Mouse (Mus musculus) liver, postnatal 0 days (tissue): ENCODE data around the gene Tank. TPM values are rescaled to one million over a fixed set of nuclear protein-coding genes. Genes with fewer than 3 reads are reported as not detected.

Experiments
- ATAC-seq: fragments of 200-750 bp; cut with Nextera tagmentation; 2 replicates; pipeline ENCODE4 v1.8.0; 2017; ENCODE audit warnings: mild to moderate bottlenecking, moderate library complexity
- DNase-seq: peaks from one replicate; pipeline ENCODE4 v3.0.0-alpha.2; 2016
- H3K27ac ChIP-seq: fragments of 300-500 bp; sonication (generic); 2 replicates; pipeline ENCODE4 v1.5.1; 2014; ENCODE audit warnings: antibody characterized with exemption, moderate library complexity, mild to moderate bottlenecking, low read depth
- H3K27me3 ChIP-seq: fragments of 300-500 bp; sonication (generic); 2 replicates; pipeline ENCODE4 v1.6.1; 2014; ENCODE audit warnings: low read length, control low read depth, mixed read lengths; ENCODE audit not compliant: insufficient read depth
- H3K36me3 ChIP-seq: fragments of 300-500 bp; sonication (generic); replicated peaks from 2 replicates; pipeline ENCODE4 v1.6.1; 2014; ENCODE audit warnings: mild to moderate bottlenecking, control low read depth, low read length, moderate library complexity, mixed read lengths; ENCODE audit not compliant: insufficient read depth
- H3K4me1 ChIP-seq: fragments of 300-500 bp; sonication (generic); 2 replicates; pipeline ENCODE4 v1.6.1; 2014; ENCODE audit warnings: antibody characterized with exemption, mild to moderate bottlenecking, control low read depth; ENCODE audit not compliant: insufficient read depth
- H3K4me2 ChIP-seq: fragments of 300-500 bp; sonication (generic); 2 replicates; pipeline ENCODE4 v1.6.1; 2014; ENCODE audit warnings: low read depth, mild to moderate bottlenecking, low read length, moderate library complexity, mixed read lengths
- H3K4me3 ChIP-seq: fragments of 300-500 bp; sonication (generic); 2 replicates; pipeline ENCODE4 v1.5.1; 2014; ENCODE audit warnings: low read depth, low read length
- H3K9ac ChIP-seq: fragments of 300-500 bp; sonication (generic); replicated peaks from 2 replicates; pipeline ENCODE4 v1.6.1; 2014; ENCODE audit warnings: mild to moderate bottlenecking, moderate library complexity
- H3K9me3 ChIP-seq: fragments of 300-500 bp; sonication (generic); 2 replicates; pipeline ENCODE4 v1.6.1; 2016; ENCODE audit warnings: mild to moderate bottlenecking, control low read depth, low read length, mixed read lengths
- CTCF ChIP-seq: sonication (generic); IDR thresholded peaks from 2 replicates; pipeline ENCODE4 v1.5.1; 2016; ENCODE audit warnings: antibody characterized with exemption, low read depth
- EP300 ChIP-seq: IDR thresholded peaks from 2 replicates; pipeline ENCODE4 v1.6.1; 2016; ENCODE audit warnings: antibody characterized with exemption, low read depth, mild to moderate bottlenecking
- WGBS: fragments of 180-500 bp; shearing (Covaris S2); extraction: QIAGEN DNeasy Blood & Tissue Kit; methylation state at CpG from one replicate; pipeline ENCODE4 v1.1.7; 2014; ENCODE audit not compliant: insufficient replicate concordance; 5-methylcytosine and 5-hydroxymethylcytosine counted together
- polyA plus RNA-seq: library from polyadenylated mRNA; unstranded; fragments of >200 nt; fragmentation: Nextera tagmentation; extraction: Ambion mirVana; gene quantifications from 2 replicates; pipeline ENCODE4 v1.2.1, GENCODE M21; 2015

Tank gene
- polyA plus RNA-seq, 1 experiment from 2014 or later: 13.9 TPM

DNA sequence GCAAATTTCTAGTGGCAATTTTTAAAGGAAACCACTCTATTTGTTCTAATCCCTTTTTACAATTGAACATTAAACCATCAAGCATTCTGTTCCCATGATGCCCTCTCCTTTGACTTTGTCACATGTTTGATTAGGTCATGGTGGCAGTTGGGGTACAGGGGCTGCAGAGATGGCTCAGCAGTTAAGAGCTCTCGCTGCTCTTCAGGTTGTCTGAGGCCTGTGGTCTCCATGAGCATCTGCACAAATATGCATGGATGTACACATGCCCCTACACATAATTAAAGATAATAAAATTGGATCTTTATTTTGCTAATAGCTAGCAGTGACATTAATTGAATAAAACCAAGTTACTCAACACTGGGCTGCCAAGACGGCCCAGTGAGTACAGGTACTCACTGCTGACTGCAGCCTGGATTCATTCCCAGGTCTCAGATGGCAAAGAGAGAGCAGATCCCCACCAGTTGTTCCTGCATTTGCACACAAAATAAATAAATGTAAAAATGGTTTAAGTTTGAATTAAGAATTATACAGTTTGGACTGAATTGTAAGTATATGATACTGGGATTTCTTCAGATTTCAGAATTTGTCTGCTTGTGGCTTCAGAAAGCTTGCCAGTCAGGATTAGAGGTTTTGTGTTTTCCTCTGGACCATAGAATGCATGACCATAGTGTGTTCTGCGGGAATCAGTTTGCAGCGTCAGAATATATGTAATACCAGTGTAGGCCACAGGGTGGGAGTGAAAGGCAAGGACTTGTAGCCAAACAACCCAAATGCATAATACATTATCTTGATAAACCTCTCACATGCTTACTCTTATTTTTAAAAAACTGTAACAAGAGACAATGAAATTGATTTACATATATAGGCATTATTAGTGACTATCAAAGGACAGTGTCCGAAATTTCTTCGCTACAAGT lies 64.3 kb downstream of the Tank start:
- H3K36me3 ChIP-seq: peaks cover 26% of the 10 kb centered on the region; the same call in 1 of the 2 replicates
- no peak overlapping the region for H3K4me3 ChIP-seq
- ATAC-seq (no peak), DNase-seq (peak; percentile 37)
- H3K27me3 ChIP-seq: no peaks in the 10 kb centered on the region
- H3K9ac ChIP-seq: no peak overlapping the region
- no peak overlapping the region for H3K27ac ChIP-seq
- H3K9me3 ChIP-seq: no peaks in the 10 kb centered on the region
- no peaks in the 10 kb centered on the region for H3K4me1 ChIP-seq
- TF ChIP-seq EP300: no peak
- TF ChIP-seq CTCF: peak; percentile 76
- 59% methylated on average over 6 of the region's 6 CpGs for WGBS
- no peak overlapping the region for H3K4me2 ChIP-seq

DNA sequence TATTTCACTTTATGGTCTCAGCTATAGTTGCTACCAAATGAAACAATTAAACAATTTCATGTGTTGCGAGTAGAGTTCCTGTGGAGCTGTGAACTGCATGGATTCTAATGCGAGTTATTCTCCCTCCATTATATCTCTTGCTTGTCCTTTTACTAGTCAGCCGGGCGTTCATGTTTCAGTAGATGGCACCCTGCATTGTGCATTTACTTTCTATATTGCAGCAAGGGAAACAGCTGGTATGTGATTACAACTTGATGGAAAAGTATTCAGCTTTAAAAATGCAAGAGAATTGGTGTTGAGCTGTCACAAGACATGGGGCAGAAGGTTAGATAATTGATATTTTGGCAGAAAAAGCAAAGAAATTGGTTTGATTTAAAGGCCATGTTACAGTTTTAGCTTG lies 72.8 kb downstream of the Tank start:
- TF ChIP-seq EP300 (no peak), CTCF (no peak)
- WGBS: 80% methylated on average over 4 of the region's 4 CpGs

DNA sequence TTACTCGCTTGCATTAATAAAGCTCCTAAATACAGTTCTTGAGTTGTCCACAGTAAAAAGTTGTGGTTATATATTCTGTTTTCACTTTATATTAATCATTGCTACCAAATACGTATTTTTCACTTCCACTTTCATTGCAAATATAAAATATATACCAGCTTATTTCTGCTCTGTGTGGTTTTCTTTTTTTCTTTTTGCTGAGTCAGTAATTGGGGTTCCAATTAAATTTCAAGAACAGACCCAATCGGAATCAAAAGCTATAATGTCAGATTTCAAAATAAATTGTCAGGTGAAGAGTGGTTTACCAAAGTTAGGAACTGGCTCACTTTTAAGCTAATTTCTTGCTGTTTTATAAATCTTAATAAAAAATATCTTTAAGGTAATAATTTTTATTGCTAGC lies 73.3 kb downstream of the Tank start:
- Histone ChIP-seq H3K4me3 (no peak overlapping the region), H3K9me3 (no peaks in the 10 kb centered on the region), H3K27ac (no peak overlapping the region), H3K27me3 (peaks cover 18% of the 10 kb centered on the region), H3K36me3 (peaks cover 40% of the 10 kb centered on the region), H3K9ac (no peak overlapping the region), H3K4me1 (peaks cover 17% of the 10 kb centered on the region), H3K4me2 (no peak overlapping the region)
- no peak for DNase-seq
- ATAC-seq: no peak
- 84% methylated on average over 3 of the region's 3 CpGs for WGBS
- TF ChIP-seq CTCF (no peak), EP300 (no peak)

More for the DNA sequence above, 72.8 kb downstream of the Tank start:
- Histone ChIP-seq H3K27me3 (peaks cover 14% of the 10 kb centered on the region), H3K4me2 (no peak overlapping the region), H3K9ac (no peak overlapping the region), H3K4me1 (peaks cover 13% of the 10 kb centered on the region; the same call in 1 of the 2 replicates), H3K4me3 (no peak overlapping the region), H3K36me3 (peaks cover 43% of the 10 kb centered on the region), H3K27ac (no peak overlapping the region), H3K9me3 (no peaks in the 10 kb centered on the region)
- ATAC-seq: no peak
- DNase-seq: no peak

DNA sequence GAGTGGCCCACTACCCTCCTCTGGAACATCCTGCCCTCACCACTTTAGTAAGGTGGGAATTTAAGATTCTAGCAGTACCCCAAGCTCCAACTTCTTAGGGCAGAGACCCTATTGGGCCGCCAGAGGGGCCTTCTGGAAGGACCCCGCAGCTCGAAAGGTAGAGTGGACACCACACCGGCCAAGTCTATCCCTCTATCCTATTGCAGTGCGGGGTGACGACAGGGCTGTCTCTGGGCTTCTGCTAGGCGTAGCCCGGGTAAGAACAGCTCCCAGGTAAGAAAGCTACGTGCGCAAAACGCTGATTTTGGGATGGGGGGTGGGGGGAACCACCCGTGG lies 76.6 kb downstream of the Tank start:
- Histone ChIP-seq H3K27me3 (peaks cover 23% of the 10 kb centered on the region), H3K4me2 (peak overlapping the region; percentile 90), H3K9ac (peak overlapping the region; percentile 16; the same call in 1 of the 2 replicates), H3K36me3 (peaks cover 17% of the 10 kb centered on the region), H3K9me3 (no peaks in the 10 kb centered on the region), H3K4me3 (peak overlapping the region; percentile 55), H3K27ac (no peak overlapping the region), H3K4me1 (peaks cover 17% of the 10 kb centered on the region)
- WGBS: 43% methylated on average over 12 of the region's 12 CpGs
- ATAC-seq (no peak), DNase-seq (no peak)
- TF ChIP-seq EP300 (no peak), CTCF (no peak)

DNA sequence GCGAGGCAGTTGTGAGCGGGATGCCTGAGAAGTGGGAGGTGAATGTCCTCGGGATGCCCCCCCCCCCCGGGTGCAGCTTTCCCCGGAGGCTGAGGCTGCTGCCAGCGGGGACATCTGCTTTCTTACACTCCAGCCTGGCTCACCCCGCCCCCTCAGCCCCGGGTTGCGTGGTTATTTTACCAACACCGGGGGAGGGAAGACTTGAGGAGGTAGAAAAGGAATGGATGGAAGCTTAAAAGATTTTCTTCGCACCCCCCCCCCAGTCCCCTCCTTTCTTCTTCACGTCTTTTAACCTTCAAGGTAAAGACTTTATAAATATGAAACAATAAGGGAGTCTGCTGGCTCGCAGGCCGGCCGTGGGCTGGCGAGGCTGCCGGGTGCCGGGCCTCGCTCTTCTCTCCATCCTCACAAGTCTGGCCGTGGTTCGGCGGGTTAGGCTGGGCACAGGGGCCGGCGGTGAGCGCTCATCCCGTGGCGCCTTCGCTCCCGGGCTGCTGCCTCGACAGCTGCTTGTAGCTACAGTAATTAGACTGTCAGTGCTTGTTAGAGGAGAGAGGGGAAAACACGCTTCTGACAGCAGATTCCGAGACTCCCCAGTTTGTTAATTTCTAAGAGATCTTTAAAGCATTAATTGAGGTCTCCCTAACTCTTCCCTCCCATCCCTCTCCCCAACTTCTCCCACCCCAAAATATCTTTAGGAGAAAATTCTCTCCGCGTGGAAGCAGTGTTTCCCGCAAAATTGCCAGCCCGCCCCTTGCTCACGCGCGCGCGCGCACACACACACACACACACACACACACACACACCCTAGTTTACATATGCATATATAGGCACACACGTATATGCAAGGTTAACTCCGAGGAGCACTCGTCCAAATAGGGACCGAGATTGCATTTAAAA lies 77.2 kb downstream of the Tank start:
- no peaks in the 10 kb centered on the region for H3K9me3 ChIP-seq
- H3K36me3 ChIP-seq: peaks cover 13% of the 10 kb centered on the region
- H3K27me3 ChIP-seq: peaks cover 23% of the 10 kb centered on the region
- H3K4me1 ChIP-seq: peaks cover 17% of the 10 kb centered on the region
- H3K4me3 ChIP-seq: peak overlapping the region; percentile 55
- ATAC-seq (no peak), DNase-seq (peak; percentile 37)
- H3K27ac ChIP-seq: no peak overlapping the region
- no peak for TF ChIP-seq EP300
- TF ChIP-seq CTCF: no peak
- peak overlapping the region; percentile 16 for H3K9ac ChIP-seq
- WGBS: 1% methylated on average over 45 of the region's 46 CpGs
- H3K4me2 ChIP-seq: peak overlapping the region; percentile 90
